Comparison of ENCODE assay signal across 7 mouse cellular contexts in the genomic region with DNA sequence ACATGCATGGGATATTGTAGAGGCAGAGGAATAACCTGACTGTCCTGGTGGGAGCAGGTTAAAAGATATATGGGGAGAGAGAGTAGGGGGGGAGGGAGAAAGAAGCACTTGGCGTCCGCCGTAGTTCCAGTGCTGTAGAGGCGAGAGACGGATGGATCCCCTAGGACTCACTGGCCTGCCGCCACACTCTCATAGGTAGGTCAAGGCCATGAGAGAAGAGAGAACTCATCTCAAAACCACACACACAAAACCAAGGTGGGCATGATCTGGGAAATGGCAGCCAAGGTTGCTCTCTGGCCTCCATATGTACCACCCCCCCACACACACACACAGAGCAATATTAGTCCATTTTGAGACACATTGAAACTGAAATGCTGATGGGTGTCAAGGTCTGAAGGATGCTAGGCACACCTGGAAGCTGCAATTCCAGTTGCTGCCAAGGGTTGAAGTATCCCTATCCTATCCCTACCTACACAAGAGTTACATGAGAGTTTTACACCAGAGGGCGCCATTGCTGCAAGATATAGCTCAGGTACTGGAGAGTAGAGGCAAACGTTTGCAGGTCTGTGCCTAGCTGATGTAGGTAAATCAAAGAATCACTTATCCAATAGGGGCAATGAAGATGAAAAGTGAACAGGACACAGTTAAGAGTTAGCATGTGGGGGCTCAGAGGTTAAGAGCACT. TPM values are rescaled to one million over a fixed set of nuclear protein-coding genes. Genes with fewer than 3 reads are reported as not detected.
DNase-seq lines count a peak whose midpoint lies in the region; ATAC-seq and TF ChIP-seq lines count a peak whose summit lies in the region.

No protein-coding gene starts in this region.

- DNase-seq in CH12.LX (ENCODE audit: extremely low read depth) (peak; percentile 91), R1 (ENCODE audit: low read depth, low spot score) (peak; percentile 97)
- DNase-seq in embryonic facial prominence, embryonic 11.5 days (ENCODE audit: low spot score): peak; percentile 81
- DNase-seq in left cerebral cortex, adult 11 months (ENCODE audit: low spot score): peak; percentile 71
- peak; percentile 47 to 80 for DNase-seq in spleen, postnatal 10 days (ENCODE audit: low spot score in 2 of 2)

- dilution Hi-C loops in CH12.LX (cut with MboI; ENCODE audit: extremely low pct_ligation_motif_present, extremely low pct_unique_long_range_greater_than_20kb, low sequenced_read_pairs): no loop called here

- H3K4me2 ChIP-seq in CH12.LX (ENCODE audit: insufficient read depth, low read depth, poor library complexity, severe bottlenecking): peak overlapping the region; percentile 84; the same call in 1 of the 2 replicates
- peak overlapping the region; percentile 36; the same call in 1 of the 2 replicates for H3K4me2 ChIP-seq in embryonic facial prominence, embryonic 11.5 days (ENCODE audit: low read depth, low read length)
- peak overlapping the region; percentile 54 for H3K4me2 ChIP-seq in hindbrain, embryonic 12.5 days (replicated peaks)

- H3K9me3 ChIP-seq in CH12.LX (replicated peaks; ENCODE audit: low read length): no peaks in the 10 kb centered on the region
- no peaks in the 10 kb centered on the region for H3K9me3 ChIP-seq in embryonic facial prominence, embryonic 11.5 days (replicated peaks; ENCODE audit: control insufficient read depth, low read length)
- no peaks in the 10 kb centered on the region for H3K9me3 ChIP-seq in hindbrain, embryonic 12.5 days (replicated peaks)

- peaks cover 36% of the 10 kb centered on the region for H3K79me2 ChIP-seq in CH12.LX (replicated peaks; ENCODE audit: control insufficient read depth, extremely low read depth, insufficient read depth, poor library complexity, severe bottlenecking)

- 0 out of 2 replicates have a peak, but pooled peaks have one; percentile 6 for TF ChIP-seq POLR2A in CH12.LX (IDR thresholded peaks at IDR 0.05; ENCODE audit: low read depth, low read length)

- TF ChIP-seq EP300 in CH12.LX (IDR thresholded peaks at IDR 0.05; ENCODE audit: low read length): no peak

- peak; percentile 48 to 92 for TF ChIP-seq CTCF in CH12.LX (conservative IDR thresholded peaks at IDR 0.05 in 1 of 2, IDR thresholded peaks at IDR 0.05 in 1 of 2; ENCODE audit: low read depth in 2 of 2, low read length in 2 of 2)

- 0 out of 2 replicates have a peak, but pooled peaks have one; percentile 11 for ATAC-seq in embryonic facial prominence, embryonic 11.5 days (replicated peaks; ENCODE audit: insufficient number of reproducible peaks, low FRiP score, low TSS enrichment, low read depth)
- ATAC-seq in hindbrain, embryonic 12.5 days (ENCODE audit: low FRiP score): no peak
- peak; percentile 29 for ATAC-seq in megakaryocyte progenitor cell, adult 5-6 weeks (replicated peaks; ENCODE audit: poor library complexity)

- in situ Hi-C loops in CH12.LX (cut with MboI; ENCODE audit: low pct_ligation_motif_present, low pct_unique_long_range_greater_than_20kb, low sequenced_read_pairs): no loop called here

- no peak overlapping the region for H3K4me3 ChIP-seq in CH12.LX (replicated peaks in 1 of 3; ENCODE audit: low read depth in 2 of 3, low read length in 2 of 3, poor library complexity in 1 of 3)
- H3K4me3 ChIP-seq in embryonic facial prominence, embryonic 11.5 days (ENCODE audit: low read depth, low read length): no peak overlapping the region
- peak overlapping the region; percentile 99 for H3K4me3 ChIP-seq in hindbrain, embryonic 12.5 days

- peaks cover 7 to 21% of the 10 kb centered on the region in 2 experiments for H3K36me3 ChIP-seq in CH12.LX (replicated peaks in 1 of 2; ENCODE audit: control insufficient read depth in 1 of 2, insufficient read depth in 1 of 2, low read length in 1 of 2)
- H3K36me3 ChIP-seq in embryonic facial prominence, embryonic 11.5 days (replicated peaks; ENCODE audit: control insufficient read depth, insufficient read depth, low read depth, low read length): no peaks in the 10 kb centered on the region; the same call in 1 of the 2 replicates
- H3K36me3 ChIP-seq in hindbrain, embryonic 12.5 days: peaks cover 6% of the 10 kb centered on the region

- TF ChIP-seq RAD21 in CH12.LX (IDR thresholded peaks at IDR 0.05; ENCODE audit: low read depth, low read length): peak; percentile 85

- 74% methylated on average over 8 of the region's 8 CpGs for WGBS in embryonic facial prominence, embryonic 11.5 days
- 69% methylated on average over 8 of the region's 8 CpGs for WGBS in hindbrain, embryonic 12.5 days

- H3K27me3 ChIP-seq in CH12.LX (replicated peaks): no peaks in the 10 kb centered on the region
- H3K27me3 ChIP-seq in embryonic facial prominence, embryonic 11.5 days (ENCODE audit: control insufficient read depth, insufficient read depth, low read length): no peaks in the 10 kb centered on the region
- no peaks in the 10 kb centered on the region for H3K27me3 ChIP-seq in hindbrain, embryonic 12.5 days

- no peak overlapping the region for H3K9ac ChIP-seq in CH12.LX (ENCODE audit: insufficient read depth, low read depth)
- peak overlapping the region; percentile 38; the same call in 1 of the 2 replicates for H3K9ac ChIP-seq in embryonic facial prominence, embryonic 11.5 days (replicated peaks; ENCODE audit: low read length)
- H3K9ac ChIP-seq in hindbrain, embryonic 12.5 days: peak overlapping the region; percentile 49; the same call in 1 of the 2 replicates

- no peak overlapping the region for H3K27ac ChIP-seq in CH12.LX (ENCODE audit: insufficient read depth, low read depth)
- no peak overlapping the region for H3K27ac ChIP-seq in embryonic facial prominence, embryonic 11.5 days (replicated peaks; ENCODE audit: low read depth, low read length)
- peak overlapping the region; percentile 98 for H3K27ac ChIP-seq in hindbrain, embryonic 12.5 days

- H3K4me1 ChIP-seq in CH12.LX (ENCODE audit: control insufficient read depth in 1 of 2, insufficient read depth in 2 of 2): peaks cover 6 to 37% of the 10 kb centered on the region in 2 experiments
- peaks cover 2% of the 10 kb centered on the region; the same call in 1 of the 2 replicates for H3K4me1 ChIP-seq in embryonic facial prominence, embryonic 11.5 days (ENCODE audit: control insufficient read depth, insufficient read depth, low read length)
- peaks cover 30% of the 10 kb centered on the region for H3K4me1 ChIP-seq in hindbrain, embryonic 12.5 days

TF ChIP-seq in CH12.LX, 34 proteins besides CTCF, POLR2A, EP300 and RAD21 (continues in another document):
- TF ChIP-seq E2F4 (IDR thresholded peaks at IDR 0.05; ENCODE audit: insufficient replicate concordance, low read depth, low read length) (no peak), USF1 (IDR thresholded peaks at IDR 0.05; ENCODE audit: low read depth, low read length) (no peak), BHLHE40 (IDR thresholded peaks at IDR 0.05; ENCODE audit: low read depth, low read length) (no peak), JUND (conservative IDR thresholded peaks at IDR 0.05; ENCODE audit: low read depth, low read length) (no peak), SIN3A (IDR thresholded peaks at IDR 0.05; ENCODE audit: low read length) (0 out of 2 replicates have a peak, but pooled peaks have one; percentile 43), TBP (conservative IDR thresholded peaks at IDR 0.05; ENCODE audit: low read depth, low read length) (no peak), ZMIZ1 (IDR thresholded peaks at IDR 0.05; ENCODE audit: low read depth, low read length) (no peak)

RNA-seq across cellular contexts. Expression of a gene that starts 1.8 kb away (rescaled TPM):
- 80.4 and 87.1 TPM in 2 replicates for total RNA-seq in CH12.LX (2012; rRNA removed)
- 27.8 and 31.3 TPM in 2 replicates for total RNA-seq in CH12.LX (2014; rRNA removed)
- polyA plus RNA-seq in CH12.LX (2012; ENCODE audit: insufficient read length, low read depth): 234 and 313 TPM in 2 replicates
- 131 and 144 TPM in 2 replicates for polyA plus RNA-seq in embryonic facial prominence, embryonic 11.5 days (2014; fragmentation: Nextera tagmentation; extraction: Ambion mirVana)
- 206 and 213 TPM in 2 replicates for polyA plus RNA-seq in hindbrain, embryonic 12.5 days (2016; fragmentation: Nextera tagmentation; extraction: Ambion mirVana)
- 228 and 262 TPM in 2 replicates for total RNA-seq in megakaryocyte progenitor cell, adult 5-6 weeks (2015)
- total RNA-seq in megakaryocyte progenitor cell, adult 5-6 weeks (2017): 59.6 and 63.9 TPM in 2 replicates

RNA-seq across cellular contexts. Expression of a gene that starts 9.4 kb away (rescaled TPM):
- total RNA-seq in CH12.LX (2012; rRNA removed) (7.0 and 14.7 TPM in 2 replicates), CH12.LX (2014; rRNA removed) (14.1 and 15.5 TPM in 2 replicates)
- polyA plus RNA-seq in CH12.LX (2012; ENCODE audit: insufficient read length, low read depth): 14.7 and 19.7 TPM in 2 replicates
- polyA plus RNA-seq in embryonic facial prominence, embryonic 11.5 days (2014; fragmentation: Nextera tagmentation; extraction: Ambion mirVana): 6.1 and 7.9 TPM in 2 replicates
- polyA plus RNA-seq in hindbrain, embryonic 12.5 days (2016; fragmentation: Nextera tagmentation; extraction: Ambion mirVana): 7.8 and 7.9 TPM in 2 replicates
- total RNA-seq in megakaryocyte progenitor cell, adult 5-6 weeks (2015): 5.8 and 12.4 TPM in 2 replicates
- total RNA-seq in megakaryocyte progenitor cell, adult 5-6 weeks (2017): 8.9 and 11.5 TPM in 2 replicates

RNA-seq across cellular contexts. Expression of a gene that starts 21.7 kb away (rescaled TPM):
- total RNA-seq in CH12.LX (2012; rRNA removed) (6.0 and 8.4 TPM in 2 replicates), CH12.LX (2014; rRNA removed) (2.9 and 4.4 TPM in 2 replicates)
- polyA plus RNA-seq in CH12.LX (2012; ENCODE audit: insufficient read length, low read depth): 8.5 and 9.0 TPM in 2 replicates
- 3.8 and 6.1 TPM in 2 replicates for polyA plus RNA-seq in embryonic facial prominence, embryonic 11.5 days (2014; fragmentation: Nextera tagmentation; extraction: Ambion mirVana)
- 6.1 and 6.9 TPM in 2 replicates for polyA plus RNA-seq in hindbrain, embryonic 12.5 days (2016; fragmentation: Nextera tagmentation; extraction: Ambion mirVana)
- total RNA-seq in megakaryocyte progenitor cell, adult 5-6 weeks (2015): 65.2 and 70.1 TPM in 2 replicates
- 47.2 and 99.6 TPM in 2 replicates for total RNA-seq in megakaryocyte progenitor cell, adult 5-6 weeks (2017)

RNA-seq across cellular contexts. Expression of a gene that starts 27.7 kb away (rescaled TPM):
- total RNA-seq in CH12.LX (2012; rRNA removed) (120 and 150 TPM in 2 replicates), CH12.LX (2014; rRNA removed) (228 and 234 TPM in 2 replicates)
- polyA plus RNA-seq in CH12.LX (2012; ENCODE audit: insufficient read length, low read depth): 263 and 267 TPM in 2 replicates
- polyA plus RNA-seq in embryonic facial prominence, embryonic 11.5 days (2014; fragmentation: Nextera tagmentation; extraction: Ambion mirVana): 0.32 and 0.48 TPM in 2 replicates
- 0.54 and 0.81 TPM in 2 replicates for polyA plus RNA-seq in hindbrain, embryonic 12.5 days (2016; fragmentation: Nextera tagmentation; extraction: Ambion mirVana)
- 0.22 and 0.81 TPM in 2 replicates for total RNA-seq in megakaryocyte progenitor cell, adult 5-6 weeks (2015)
- total RNA-seq in megakaryocyte progenitor cell, adult 5-6 weeks (2017): 0.47 and 4.4 TPM in 2 replicates

RNA-seq across cellular contexts. Expression of a gene that starts 31.5 kb away (rescaled TPM):
- total RNA-seq in CH12.LX (2012; rRNA removed) (73.0 and 73.7 TPM in 2 replicates), CH12.LX (2014; rRNA removed) (21.7 and 26.0 TPM in 2 replicates)
- polyA plus RNA-seq in CH12.LX (2012; ENCODE audit: insufficient read length, low read depth): 133 and 152 TPM in 2 replicates
- polyA plus RNA-seq in embryonic facial prominence, embryonic 11.5 days (2014; fragmentation: Nextera tagmentation; extraction: Ambion mirVana): 87.8 and 101 TPM in 2 replicates
- 87.9 and 88.3 TPM in 2 replicates for polyA plus RNA-seq in hindbrain, embryonic 12.5 days (2016; fragmentation: Nextera tagmentation; extraction: Ambion mirVana)
- 73.9 and 78.5 TPM in 2 replicates for total RNA-seq in megakaryocyte progenitor cell, adult 5-6 weeks (2015)
- total RNA-seq in megakaryocyte progenitor cell, adult 5-6 weeks (2017): 77.3 and 88.5 TPM in 2 replicates
